Mouse (Mus musculus) cerebellum, adult 9-11 months (tissue): ENCODE measurements at regions not wholly inside any gene's neighbourhood (a gene's known extent, or its start where the extent isn't known, plus 50 kb on each side); places are given as distances from the start of the nearest gene placed in this dataset.

Source experiments
- DNase-seq: peaks from one replicate; pipeline ENCODE4 v3.0.0; 2022

- no peak for DNase-seq
Measured at GRCm38 (mm10) chr2:159032147-159032546, 237.5 kb downstream of the Dhx35 start.

GRCm38 (mm10) chr2:159039916-159040315, 245.3 kb downstream of the Dhx35 start:
- no peak for DNase-seq

GRCm38 (mm10) chr2:159053534-159053933, 258.9 kb downstream of the Dhx35 start:
- DNase-seq: no peak

- DNase-seq: peak; percentile 16
Measured at GRCm38 (mm10) chr2:159053936-159054335, 259.3 kb downstream of the Dhx35 start.

GRCm38 (mm10) chr2:159054451-159054850, 259.8 kb downstream of the Dhx35 start:
- DNase-seq: no peak

GRCm38 (mm10) chr2:159055780-159056179, 261.2 kb downstream of the Dhx35 start:
- no peak for DNase-seq

- DNase-seq: no peak
Measured at GRCm38 (mm10) chr2:159056960-159057359, 262.4 kb downstream of the Dhx35 start.

- no peak for DNase-seq
Measured at GRCm38 (mm10) chr2:159057506-159057905, 262.9 kb downstream of the Dhx35 start.

GRCm38 (mm10) chr2:159062266-159062665, 267.7 kb downstream of the Dhx35 start:
- no peak for DNase-seq

GRCm38 (mm10) chr2:159062666-159063065, 268.1 kb downstream of the Dhx35 start:
- DNase-seq: no peak

GRCm38 (mm10) chr2:159064403-159064970, 269.9 kb downstream of the Dhx35 start:
- DNase-seq: no peak

- no peak for DNase-seq
Measured at GRCm38 (mm10) chr2:159067506-159067905, 272.9 kb downstream of the Dhx35 start.

GRCm38 (mm10) chr2:159068303-159069020, 273.9 kb downstream of the Dhx35 start:
- no peak for DNase-seq

- DNase-seq: peak; percentile 85
Measured at GRCm38 (mm10) chr2:159069180-159069579, 274.6 kb downstream of the Dhx35 start.

GRCm38 (mm10) chr2:159072997-159073690, 278.5 kb downstream of the Dhx35 start:
- no peak for DNase-seq

- DNase-seq: no peak
Measured at GRCm38 (mm10) chr2:159079836-159080235, 285.2 kb downstream of the Dhx35 start.

GRCm38 (mm10) chr2:159080784-159081544, 286.4 kb downstream of the Dhx35 start:
- no peak for DNase-seq

- DNase-seq: no peak
Measured at GRCm38 (mm10) chr2:159086836-159087235, 292.2 kb downstream of the Dhx35 start.

- DNase-seq: no peak
Measured at GRCm38 (mm10) chr2:159088196-159088595, 293.6 kb downstream of the Dhx35 start.

- DNase-seq: no peak
Measured at GRCm38 (mm10) chr2:159096667-159097066, 302.1 kb downstream of the Dhx35 start.

GRCm38 (mm10) chr2:159134042-159134441, 339.4 kb downstream of the Dhx35 start:
- DNase-seq: no peak

GRCm38 (mm10) chr2:159138603-159139002, 344.0 kb downstream of the Dhx35 start:
- DNase-seq: no peak

- DNase-seq: no peak
Measured at GRCm38 (mm10) chr2:159145980-159146379, 351.4 kb downstream of the Dhx35 start.
